Mouse (Mus musculus) layer of hippocampus, adult 18-20 months (tissue): ENCODE results near the gene Psma7. TPM values are rescaled to one million over a fixed set of nuclear protein-coding genes. Genes with fewer than 3 reads are reported as not detected.
A peak's percentile ranks its signal among the peaks of the same experiment; 100 is the strongest.

Experiments
- DNase-seq, 2 experiments: peaks; one replicate each; pipeline ENCODE4 v3.0.0; 2022; ENCODE audit warnings: low spot score in 2 of 2
- total RNA-seq, 2 experiments: library from RNA; stranded (reverse); gene quantifications; 2 replicates each; pipeline ENCODE4 v1.2.3; 2021

Gene Psma7
- total RNA-seq, 2 experiments from 2014 or later: 163 to 171 TPM

DNA sequence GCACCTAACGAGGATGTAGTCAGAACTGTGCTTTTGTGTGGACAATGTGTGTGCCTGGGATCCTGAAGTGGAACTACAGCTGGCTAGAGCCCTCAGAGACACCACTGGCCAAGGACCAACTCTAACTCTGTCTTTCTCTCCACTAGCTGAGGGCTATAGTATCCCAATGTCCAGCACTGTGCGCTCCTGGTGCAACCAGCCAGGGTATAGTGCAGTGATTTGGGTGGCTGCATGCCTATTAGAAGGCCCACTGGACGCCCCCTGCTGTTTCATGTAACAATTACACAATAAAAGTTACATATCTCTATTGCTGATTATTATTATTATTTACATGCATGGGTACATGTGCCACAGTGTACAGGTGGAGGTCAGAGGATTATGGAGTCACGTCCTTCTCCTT is 3.0 kb upstream of the Psma7 start:
- peak in 1 of 2 experiments; percentile 58 for DNase-seq

GRCm38 (mm10) chr2:180042858-180043515 is 754 bp upstream of the Psma7 start:
- DNase-seq: peak; percentile 59 to 66

GRCm38 (mm10) chr2:180041577-180042255 is 517 bp downstream of the Psma7 start:
- peak in 1 of 2 experiments; percentile 57 for DNase-seq

DNA sequence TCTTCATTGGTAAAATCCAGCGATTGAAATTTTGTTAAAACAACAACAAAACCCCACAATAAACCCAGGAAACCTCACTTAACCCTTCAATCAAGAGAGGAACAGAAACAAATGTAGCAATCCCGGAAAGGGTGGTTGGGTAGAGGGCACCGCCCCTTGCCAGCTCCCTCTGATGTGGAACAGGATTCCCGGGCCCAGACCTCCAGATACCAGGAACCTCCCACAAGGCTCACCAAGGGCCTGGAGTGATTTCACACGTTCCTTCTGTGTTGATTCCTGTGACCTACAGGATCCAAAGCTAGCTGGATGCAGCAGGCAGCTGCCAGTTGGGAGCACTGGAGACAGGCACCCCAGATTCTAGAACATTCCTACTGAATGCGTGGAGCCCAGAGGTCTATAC is 1.8 kb downstream of the Psma7 start:
- no peak for DNase-seq

DNA sequence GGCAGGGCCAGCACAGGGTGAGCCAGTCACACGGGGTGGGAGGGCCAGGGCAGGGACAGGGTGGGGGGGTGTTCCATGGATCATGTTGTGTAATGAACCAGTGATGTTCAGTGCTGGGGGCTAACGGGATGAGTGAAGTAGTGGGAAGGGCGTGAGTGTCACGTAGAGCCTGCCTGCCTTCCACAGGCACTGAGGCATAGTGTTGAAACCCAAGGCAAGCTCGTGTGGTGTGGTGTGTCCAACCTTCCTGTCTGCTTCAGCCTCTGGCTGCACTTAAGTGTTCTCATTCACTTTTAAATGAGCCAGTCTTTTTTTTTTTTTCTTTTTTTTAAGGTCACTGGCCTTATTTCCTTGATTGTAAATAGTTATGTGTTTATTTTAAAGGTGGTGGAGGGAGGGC is 7.5 kb downstream of the Psma7 start:
- DNase-seq: no peak

DNA sequence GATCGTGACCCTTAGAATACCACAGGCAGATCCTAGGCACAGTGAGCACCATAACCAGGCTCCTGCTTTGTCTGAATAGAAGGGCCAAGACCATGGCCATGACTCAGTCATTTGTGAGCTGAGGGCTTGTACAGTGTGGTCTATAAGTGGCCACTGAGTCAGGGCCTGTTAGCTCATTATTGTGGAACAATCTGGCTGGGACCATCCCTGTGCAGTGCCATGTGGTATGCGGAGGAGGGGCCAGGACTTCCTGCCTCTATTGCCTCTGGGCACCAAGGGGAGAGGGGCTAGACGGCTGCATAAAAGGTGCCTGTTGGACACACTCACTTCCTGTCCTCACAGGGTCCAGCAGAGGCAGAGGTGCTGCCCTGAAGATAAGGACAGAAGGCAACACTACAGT is 8.3 kb downstream of the Psma7 start:
- DNase-seq: no peak

- no peak for DNase-seq
These were observed 9.3 kb downstream of the Psma7 start for GRCm38 (mm10) chr2:180032925-180033324.

- no peak for DNase-seq
These were observed 11.0 kb downstream of the Psma7 start for GRCm38 (mm10) chr2:180031270-180031669.

GRCm38 (mm10) chr2:180027768-180028167 is 14.5 kb downstream of the Psma7 start:
- no peak for DNase-seq

- no peak for DNase-seq
These were observed 16.4 kb downstream of the Psma7 start for GRCm38 (mm10) chr2:180025861-180026200.

- peak; percentile 48 to 52 for DNase-seq
These were observed 16.9 kb downstream of the Psma7 start for GRCm38 (mm10) chr2:180025135-180025860.

DNA sequence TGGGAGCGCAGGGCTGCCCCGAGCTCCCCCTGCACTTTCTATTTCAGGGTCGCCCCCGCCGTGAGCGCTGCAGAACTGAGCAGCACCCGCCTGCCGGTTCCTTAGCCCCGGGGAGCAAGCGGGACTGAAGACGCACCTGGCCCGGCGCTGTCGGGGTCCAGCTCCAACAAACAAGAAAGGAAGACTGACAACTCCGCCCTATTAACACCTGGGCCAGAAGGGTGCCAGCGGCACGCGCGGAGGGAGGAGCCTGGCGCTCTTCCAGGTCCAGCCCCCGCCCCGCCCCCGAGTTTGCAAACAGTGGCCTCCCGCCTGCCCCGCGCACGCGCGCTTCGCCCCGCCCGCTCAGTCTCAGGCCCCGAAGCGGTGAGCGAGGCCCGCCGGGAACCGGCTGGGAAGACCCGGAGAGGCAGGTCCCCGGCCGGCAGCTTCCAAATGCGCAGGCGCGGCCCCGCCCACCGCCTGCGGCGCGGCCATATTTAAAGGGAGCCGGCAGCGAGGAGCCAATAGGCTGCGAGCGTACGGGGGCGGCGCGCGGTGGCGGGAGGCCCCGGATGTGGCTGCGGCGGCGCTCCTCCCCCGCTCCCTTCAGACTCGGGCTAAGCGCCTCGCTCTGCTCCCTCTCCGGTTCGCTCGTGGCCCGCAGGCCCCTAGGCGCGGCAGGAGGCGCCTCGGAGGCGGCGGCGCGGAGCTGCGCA is 17.7 kb downstream of the Psma7 start, which contains the start of gene Lsm14b:
TSS of gene Lsm14b (plus strand) at position 587 of the 698 bp plus-strand sequence.
- peak; percentile 98 to 99 for DNase-seq

DNA sequence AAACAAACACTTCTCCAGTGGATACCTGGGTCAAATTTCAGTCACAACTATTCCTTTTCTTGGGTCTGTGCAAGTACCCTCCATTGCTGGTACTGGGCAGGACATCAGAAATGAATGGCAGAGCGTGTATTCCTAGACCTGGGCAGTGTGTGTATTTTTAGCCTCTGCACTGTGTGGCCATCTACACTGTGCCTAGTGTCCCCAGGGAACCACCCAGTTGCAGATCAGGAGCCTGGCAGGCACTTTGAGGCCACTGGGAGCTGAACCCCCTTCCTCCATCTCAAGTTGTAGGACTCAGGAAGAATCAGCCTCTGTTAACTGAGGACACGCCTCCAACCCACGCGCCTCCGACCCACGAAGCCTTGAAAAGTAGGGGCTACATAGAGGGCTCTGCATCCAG is 19.5 kb downstream of the Psma7 start:
- DNase-seq: no peak

- no peak for DNase-seq
These were observed 21.3 kb downstream of the Psma7 start for GRCm38 (mm10) chr2:180020919-180021318.

DNA sequence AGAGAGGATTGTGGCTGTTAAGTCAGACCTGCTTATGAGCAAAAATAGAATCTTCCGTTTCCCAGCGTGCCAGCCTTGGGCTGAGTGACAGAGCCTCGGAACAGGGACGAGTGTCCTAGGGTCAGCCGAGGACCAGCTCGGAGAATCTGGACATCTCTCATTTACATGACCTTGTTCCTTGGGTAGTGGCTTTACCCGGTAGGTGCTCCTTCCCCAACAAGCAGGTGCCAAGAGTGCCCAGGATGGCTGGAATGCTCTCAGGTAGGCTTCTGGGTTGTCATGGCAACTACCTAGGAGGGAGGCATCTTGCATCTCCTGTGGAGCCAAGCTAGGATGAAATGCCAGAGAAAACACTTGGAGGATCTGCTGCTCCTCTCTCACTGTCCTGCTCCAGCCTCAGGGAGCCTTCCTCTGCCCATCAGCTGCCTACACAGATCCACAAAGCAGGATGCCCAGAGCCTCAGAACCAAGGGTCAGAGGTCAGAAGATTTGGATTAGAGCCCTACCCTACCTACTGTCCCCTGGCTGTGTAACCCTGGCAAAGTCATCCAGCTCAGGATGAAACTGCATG is 22.1 kb downstream of the Psma7 start:
- DNase-seq: no peak

- no peak for DNase-seq
These were observed 23.7 kb downstream of the Psma7 start for GRCm38 (mm10) chr2:180018573-180018972.

- no peak for DNase-seq
These were observed 24.6 kb downstream of the Psma7 start for GRCm38 (mm10) chr2:180017632-180018031.

DNA sequence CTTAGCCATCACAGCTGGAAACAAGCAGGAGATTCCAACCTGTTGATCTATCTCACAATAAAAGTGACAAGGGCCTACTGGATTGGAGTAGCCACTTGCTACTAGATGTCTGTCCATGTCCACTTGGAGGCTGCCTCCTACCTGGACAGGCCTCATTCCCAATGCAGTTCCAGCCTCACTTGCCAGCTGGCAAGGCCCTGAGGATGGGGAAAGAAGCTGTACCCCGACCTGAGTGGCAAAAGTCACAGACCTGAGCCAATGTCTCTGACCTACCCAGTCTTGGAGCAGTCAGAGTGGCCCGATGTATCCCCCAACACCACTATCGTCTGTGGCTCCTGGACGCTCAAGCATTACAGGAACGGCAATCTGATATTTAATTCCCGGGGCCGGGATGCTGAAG is 28.5 kb downstream of the Psma7 start:
- DNase-seq: no peak

DNA sequence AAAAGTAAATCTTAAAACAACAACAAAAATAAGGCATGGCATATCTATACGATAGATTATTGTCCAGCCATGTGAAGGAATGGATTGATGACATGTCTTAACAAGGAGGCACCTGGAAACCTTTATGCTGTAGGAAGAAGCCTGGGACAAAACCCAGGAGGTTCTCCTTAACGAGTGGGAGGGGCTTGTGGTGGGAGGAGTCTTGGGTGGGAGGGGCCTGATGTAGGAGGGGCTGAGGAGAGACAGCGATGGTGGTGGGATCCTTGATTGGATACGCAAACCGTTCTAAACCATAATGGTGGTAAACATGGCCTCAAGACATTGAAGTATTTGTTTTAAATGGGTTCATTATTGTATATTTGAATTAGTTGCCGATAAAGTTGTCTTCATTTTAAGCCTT is 30.9 kb downstream of the Psma7 start:
- no peak for DNase-seq

DNA sequence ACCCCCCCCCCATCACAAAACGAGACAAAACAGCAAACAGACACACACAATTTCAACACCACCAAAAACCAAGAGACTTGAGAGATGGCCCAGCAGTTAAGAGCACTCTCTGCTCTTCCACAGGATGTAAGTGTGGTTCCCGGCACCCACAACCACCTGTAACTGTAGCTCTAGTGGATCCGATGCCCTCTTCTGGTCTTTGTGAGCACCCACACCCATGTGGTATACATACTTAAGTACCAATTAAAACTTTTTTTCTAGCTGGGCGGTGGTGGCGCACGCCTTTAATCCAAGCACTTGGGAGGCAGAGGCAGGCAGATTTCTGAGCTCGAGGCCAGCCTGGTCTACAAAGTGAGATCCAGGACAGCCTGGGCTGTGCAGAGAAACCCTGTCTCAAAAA is 31.5 kb downstream of the Psma7 start:
- no peak for DNase-seq

DNA sequence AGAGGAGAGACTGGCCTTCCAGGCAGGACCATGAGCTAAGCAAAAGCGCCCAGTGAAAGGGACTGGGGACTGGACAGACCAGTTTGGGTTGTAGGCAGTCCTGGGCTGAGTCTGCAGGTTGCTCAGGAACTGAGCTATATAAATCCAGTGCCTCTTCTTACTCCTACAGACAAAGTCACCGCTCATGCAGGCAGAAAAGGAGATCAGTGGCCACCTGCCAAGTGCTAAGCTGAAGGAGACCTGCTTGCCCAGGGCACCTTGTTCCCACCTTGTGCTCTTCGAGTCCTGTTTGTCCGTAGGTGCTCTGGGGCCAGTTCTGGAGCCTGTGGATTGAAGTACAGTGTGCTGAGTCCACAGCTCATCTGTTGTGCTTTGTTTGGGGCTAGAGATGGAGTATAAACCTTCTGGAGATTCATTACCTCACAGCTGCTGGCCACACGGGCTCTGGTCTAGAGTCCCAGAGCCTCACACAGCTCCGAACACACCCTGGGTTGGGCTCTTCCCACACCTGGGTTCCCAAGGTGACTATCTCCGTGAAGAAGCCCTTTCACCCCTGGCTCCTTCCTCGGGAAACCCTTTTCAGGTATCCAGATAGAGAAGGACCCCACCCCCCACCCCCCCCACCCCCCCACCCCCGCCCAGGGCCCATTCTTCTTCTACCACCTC is 35.7 kb downstream of the Psma7 start:
- DNase-seq: no peak
